Mouse (Mus musculus) adrenal gland, postnatal 25 days (tissue): ENCODE data around the gene Rxfp2. TPM values are rescaled to one million over a fixed set of nuclear protein-coding genes. Genes with fewer than 3 reads are reported as not detected.

ENCODE experiments used
- DNase-seq: peaks from one replicate; pipeline ENCODE4 v3.0.0; 2021; ENCODE audit warnings: mixed read lengths
- total RNA-seq: library from RNA; stranded (reverse); gene quantifications from 2 replicates; pipeline ENCODE4 v1.2.3, GENCODE M21; 2021

Gene Rxfp2
- total RNA-seq, 1 experiment from 2014 or later: not detected

- peak; percentile 21 for DNase-seq
Observed at GRCm38 (mm10) chr5:150115271-150116092, 97.0 kb downstream of the Rxfp2 start.

GRCm38 (mm10) chr5:150116216-150116905, 97.9 kb downstream of the Rxfp2 start:
- no peak for DNase-seq

- no peak for DNase-seq
Observed at GRCm38 (mm10) chr5:150116906-150117216, 98.4 kb downstream of the Rxfp2 start.

GRCm38 (mm10) chr5:150118124-150118454, 99.6 kb downstream of the Rxfp2 start:
- DNase-seq: no peak

GRCm38 (mm10) chr5:150118455-150119241, 100.2 kb downstream of the Rxfp2 start, which contains the start of gene Fry:
Gene Fry (plus strand): TSS chr5:150118645.
- DNase-seq: peak; percentile 96

GRCm38 (mm10) chr5:150120676-150121075, 102.2 kb downstream of the Rxfp2 start:
- DNase-seq: no peak

- no peak for DNase-seq
Observed at GRCm38 (mm10) chr5:150122095-150122494, 103.6 kb downstream of the Rxfp2 start.

GRCm38 (mm10) chr5:150122571-150122970, 104.1 kb downstream of the Rxfp2 start:
- DNase-seq: peak; percentile 5

- no peak for DNase-seq
Observed at GRCm38 (mm10) chr5:150125920-150126319, 107.4 kb downstream of the Rxfp2 start.

GRCm38 (mm10) chr5:150128432-150128831, 110.0 kb downstream of the Rxfp2 start:
- DNase-seq: no peak

- DNase-seq: no peak
Observed at GRCm38 (mm10) chr5:150130144-150130543, 111.7 kb downstream of the Rxfp2 start.

GRCm38 (mm10) chr5:150131166-150131565, 112.7 kb downstream of the Rxfp2 start:
- no peak for DNase-seq

Other genes with a start within 250 kb of the Rxfp2 start
- gene Fry, start 100.0 kb downstream of the Rxfp2 start, total RNA-seq: 36.2 and 47.5 TPM in 2 replicates